Mouse (Mus musculus) ovary, adult 18-20 months (tissue): ENCODE measurements around the gene Dgkh.
A peak's percentile ranks its signal among the peaks of the same experiment; 100 is the strongest.

Experiments
- DNase-seq: peaks from one replicate; pipeline ENCODE4 v3.0.0; 2022; ENCODE audit warnings: low spot score, mixed read lengths

Gene Dgkh

DNA sequence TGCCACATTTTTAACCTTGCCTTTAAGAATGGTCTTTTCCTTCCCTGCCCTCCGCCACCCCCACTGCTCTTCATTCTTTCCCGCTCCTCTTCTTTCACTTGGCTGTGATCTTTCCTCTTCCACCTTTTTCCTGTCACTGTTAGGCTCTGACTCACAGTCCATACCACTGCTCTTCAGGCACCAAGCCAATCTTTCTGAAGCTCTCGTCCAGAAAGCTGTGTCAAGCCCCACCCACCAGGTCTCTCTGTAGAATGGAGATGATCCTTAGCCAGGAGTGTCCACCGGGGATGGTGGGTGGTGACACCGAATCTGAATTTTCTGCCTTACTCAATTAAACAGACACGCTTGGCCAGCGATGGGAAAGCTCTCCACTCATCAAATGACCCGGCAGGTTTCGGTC is 58.0 kb downstream of the Dgkh start:
- DNase-seq = no peak

DNA sequence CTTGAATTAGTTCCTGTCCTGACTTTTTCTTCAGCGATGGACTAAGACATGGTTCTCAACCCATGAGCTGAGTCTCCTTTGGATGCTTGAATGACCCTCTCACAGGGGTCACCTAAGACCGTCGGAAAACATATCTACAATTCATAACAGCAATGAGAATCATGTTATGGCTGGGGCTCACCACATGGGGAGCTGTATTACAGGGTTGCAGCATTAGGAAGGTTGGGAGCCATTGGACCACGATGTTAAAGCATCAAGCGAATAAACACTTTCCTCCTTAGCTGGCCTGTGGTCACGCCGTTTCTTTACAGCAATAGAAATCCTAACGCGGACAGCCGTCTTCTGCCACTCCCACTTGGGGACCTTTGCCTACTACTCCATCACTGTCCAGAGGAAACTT is 62.6 kb downstream of the Dgkh start:
- no peak for DNase-seq

DNA sequence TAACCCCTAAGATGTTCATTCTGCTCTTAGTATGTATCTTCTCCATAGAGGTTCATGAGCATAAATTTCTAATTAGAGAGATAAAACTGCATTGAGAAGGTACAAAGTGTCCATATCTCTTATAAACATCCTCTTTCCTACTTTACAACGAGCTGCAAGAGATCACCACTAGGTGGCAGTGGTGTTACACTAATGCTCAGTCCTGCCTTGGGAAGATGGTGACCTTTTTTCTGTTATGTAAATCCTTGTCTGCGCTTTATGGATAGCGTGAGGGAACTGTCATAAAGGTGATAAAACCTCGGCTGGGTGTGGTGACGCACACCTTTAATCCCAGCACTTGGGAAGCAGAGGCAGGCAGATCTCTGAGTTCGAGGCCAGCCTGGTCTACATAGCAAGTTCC is 64.3 kb downstream of the Dgkh start:
- DNase-seq = peak; percentile 33

DNA sequence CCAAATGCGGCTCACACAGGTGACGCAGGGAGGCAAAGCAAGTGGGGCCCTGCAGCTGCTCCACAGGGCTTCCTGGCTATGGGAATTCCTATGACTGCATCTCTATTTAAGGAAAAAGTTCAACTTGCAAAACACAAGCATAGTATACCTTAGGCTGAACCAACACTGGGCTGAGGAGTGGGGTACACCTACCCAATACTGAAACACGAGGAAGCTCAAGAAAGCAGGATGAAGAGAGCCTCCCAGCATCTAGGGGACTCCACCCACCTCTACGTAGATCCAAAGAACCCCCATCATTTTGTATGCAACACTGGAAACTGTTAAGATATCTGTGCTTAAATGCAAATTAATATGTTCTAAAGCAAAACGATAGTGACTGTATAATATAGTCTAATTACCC is 64.8 kb downstream of the Dgkh start:
- DNase-seq = no peak

DNA sequence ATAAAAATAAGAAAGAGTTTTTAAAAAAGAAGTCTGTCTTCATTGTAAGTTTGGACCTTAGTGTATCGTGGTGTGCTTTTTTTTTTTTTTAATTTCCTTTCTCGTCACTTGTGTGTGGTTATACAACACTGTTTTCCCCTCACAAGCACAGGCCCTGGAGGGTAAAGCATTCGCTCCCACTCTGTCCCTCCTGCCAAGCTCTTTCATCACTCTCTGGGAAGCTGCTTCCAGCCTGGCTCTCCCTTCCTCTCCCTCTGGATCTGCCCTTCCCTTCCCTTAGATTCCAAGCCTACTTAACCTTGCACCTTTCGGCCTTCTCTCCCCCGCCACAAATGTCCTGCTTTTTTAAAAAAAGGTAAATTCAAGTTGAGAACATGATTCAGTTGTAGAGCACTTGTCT is 69.9 kb downstream of the Dgkh start:
- no peak for DNase-seq

DNA sequence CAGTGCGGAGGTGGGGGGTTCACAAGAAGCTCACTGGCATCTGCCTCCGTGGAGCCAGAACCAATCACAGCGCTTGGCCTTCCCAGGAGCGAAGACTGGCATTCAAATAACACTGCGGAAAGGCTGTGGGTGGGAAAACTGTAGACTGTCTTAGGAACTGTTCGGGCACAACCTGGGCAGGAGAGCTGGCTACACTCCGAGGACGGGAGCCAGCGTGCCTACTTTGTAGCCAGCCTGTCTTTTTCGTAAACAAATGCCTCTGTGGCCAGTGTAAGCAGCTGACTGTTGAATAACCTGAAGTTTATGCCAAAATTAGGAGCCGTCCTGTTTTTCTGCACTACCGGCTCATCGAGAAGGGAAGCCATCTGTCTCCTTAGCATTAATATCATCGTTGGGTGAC is 71.1 kb downstream of the Dgkh start:
- DNase-seq = no peak

DNA sequence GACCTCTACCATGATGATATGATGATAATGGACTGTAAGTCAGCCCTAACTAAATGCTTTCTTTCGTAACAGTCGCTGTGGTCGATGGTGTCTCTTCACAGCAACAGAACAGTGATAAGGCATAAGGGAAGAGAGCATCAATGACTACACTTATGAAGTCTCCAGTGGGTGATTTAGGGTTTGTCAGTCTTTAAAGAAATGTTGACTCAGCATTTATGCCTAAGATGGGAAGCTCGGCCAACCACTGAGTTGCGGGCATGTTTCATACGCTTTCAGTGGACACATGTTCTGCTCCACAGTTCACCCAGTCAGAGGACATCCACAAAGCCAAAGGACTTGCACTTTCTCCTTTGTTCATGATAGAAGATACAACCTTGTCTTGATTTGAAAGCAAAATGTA is 73.9 kb downstream of the Dgkh start:
- no peak for DNase-seq

DNA sequence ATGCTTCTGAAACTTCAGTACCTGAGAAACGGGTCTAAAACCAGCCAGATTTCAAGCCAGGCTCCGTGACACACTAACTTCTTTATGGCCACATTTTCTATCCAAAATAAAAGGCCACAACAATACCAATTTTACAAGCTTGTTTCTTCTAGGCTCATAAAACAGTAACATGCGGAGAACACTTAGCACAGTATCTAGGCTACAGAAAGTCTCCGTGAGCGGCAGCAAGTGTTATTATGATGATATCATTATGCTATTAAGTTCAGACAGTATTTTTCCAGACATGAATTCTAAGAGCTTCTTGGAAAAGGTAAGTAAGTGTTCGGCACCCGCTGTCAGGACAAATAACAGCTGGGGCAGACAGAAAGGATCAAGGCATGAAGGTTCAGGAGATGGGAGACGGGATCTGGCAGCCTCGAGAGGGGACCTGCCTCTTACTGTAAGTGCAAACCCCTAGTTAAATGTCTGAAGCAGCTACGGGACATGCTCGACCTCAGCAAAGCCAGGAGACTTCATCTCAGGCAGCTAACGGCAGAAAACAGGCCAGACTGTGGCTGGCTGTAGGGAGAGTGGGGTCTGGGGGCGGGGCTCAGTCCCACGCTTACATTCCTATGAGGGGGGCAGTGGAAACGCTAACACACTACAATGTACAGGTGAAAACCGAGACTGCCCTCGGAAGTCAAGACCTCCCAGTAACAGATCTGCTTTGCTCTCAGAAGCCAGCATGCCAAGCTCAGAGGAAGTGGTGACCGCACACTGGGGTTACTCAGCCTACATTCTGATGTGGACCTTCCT is 75.5 kb downstream of the Dgkh start:
- DNase-seq = no peak

DNA sequence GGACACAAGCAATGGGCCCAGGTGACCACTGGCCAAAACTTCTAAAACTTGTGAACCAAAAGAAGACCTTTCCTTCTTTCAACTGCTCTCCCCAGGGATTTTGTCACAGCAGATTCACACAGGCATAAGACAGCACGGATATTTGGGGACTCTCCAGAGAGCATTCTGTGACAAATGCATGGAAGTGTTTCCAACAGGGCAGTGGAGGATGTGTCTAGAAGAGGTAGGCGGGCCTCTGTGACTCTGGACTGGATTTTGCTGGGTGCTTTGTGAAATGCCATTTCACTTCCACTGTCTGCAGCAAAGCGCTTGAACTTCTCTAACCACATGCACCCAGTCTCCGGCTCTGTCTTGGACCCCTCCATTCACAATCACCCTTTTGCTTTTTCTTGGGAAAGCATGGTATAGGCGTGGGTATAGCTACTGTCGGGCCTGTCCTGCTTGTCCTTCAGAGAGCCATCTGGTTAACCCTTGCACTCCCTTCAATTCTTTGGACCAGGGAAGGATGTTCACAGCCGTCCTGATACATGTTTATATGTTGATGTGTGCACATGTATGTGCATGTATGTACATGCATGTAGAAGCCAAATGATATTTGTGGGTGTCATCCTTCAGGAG is 77.5 kb downstream of the Dgkh start:
- DNase-seq = no peak

DNA sequence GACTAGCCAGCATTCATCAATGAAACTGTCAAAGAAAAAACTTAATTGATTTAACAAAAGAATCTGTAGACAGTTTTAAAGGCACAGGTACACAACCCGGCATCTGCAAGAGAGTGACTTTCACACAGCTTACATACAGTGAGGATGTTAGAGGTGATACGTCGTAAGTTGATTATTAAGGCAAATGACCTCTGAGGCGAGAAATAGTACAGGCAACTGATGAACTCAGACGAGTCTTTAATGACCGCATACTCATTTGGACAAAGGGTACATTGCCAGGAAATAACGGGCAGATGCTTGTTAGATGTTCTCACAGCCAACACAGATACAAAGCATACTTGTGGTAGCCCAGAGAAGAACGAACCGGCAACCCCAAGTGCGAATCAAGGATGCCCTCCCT is 78.4 kb downstream of the Dgkh start:
- no peak for DNase-seq

DNA sequence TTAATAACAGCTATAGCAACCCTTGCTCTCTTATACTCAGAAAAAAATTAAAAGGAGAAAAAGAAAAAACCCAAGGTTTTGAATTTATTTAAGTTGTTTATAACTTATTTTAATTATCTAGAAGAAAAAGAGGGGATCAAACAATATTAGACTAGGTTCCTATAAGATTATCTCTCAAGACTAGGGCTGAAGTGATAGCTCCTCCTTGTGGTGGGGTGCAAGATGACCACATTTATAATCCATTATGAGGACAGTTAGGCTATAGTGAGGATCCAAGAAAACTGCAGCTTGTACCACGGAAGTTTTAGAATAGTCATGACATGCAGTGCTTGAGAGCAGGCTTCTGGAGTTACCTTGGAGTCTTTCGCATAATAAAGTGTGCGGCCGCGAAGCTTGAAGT is 79.2 kb downstream of the Dgkh start:
- no peak for DNase-seq

DNA sequence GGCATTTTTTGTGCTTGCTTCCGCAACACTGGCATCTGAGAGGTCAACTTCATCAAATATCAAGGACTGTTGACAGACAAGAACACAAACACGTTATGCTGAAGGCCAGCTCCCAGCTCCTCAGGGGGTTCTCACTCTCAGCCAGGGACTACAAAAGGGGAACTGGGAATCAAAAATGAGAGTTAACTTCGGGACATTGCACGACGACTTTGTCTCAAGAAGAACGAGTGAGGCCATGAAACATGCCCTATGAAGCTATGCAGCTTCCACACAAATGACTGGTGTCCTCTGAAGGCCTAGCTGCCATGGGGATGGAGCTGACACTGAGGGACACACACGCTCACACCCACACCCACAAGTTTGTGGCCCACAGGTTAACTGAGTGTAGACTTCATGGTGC is 80.9 kb downstream of the Dgkh start:
- DNase-seq = no peak

DNA sequence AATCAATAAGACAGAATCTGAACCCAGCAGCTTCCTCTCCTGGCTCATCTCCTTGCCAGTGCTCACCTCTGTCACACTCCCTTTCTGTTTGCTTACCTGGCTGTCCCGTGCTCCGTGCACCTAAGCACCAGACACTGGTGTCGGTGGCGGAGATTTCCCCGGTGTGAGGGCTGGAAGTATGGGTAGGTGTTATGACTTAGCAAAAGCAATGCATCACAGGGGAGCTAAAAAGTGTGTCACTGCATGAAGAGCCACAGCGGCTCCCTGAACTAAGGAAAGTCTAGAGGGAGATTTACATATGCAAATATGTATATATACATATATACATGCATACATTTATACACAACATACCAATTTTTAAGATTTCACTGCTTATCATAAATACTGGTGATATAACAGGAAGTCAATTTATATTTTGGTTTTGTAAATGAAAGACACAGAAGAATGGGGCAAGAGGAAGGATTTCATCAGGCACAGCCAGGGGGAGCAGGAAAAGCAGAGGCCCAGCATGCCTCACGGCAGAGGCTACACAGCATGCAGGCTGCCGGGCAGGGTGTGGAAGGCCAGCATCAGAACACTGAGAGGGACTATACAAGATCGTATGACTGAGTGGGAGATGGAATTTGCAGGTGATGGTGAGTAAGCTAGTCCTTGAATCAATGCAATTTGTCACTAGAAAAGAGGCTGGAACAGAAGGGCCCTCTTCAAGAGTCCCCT is 82.0 kb downstream of the Dgkh start:
- DNase-seq = no peak

DNA sequence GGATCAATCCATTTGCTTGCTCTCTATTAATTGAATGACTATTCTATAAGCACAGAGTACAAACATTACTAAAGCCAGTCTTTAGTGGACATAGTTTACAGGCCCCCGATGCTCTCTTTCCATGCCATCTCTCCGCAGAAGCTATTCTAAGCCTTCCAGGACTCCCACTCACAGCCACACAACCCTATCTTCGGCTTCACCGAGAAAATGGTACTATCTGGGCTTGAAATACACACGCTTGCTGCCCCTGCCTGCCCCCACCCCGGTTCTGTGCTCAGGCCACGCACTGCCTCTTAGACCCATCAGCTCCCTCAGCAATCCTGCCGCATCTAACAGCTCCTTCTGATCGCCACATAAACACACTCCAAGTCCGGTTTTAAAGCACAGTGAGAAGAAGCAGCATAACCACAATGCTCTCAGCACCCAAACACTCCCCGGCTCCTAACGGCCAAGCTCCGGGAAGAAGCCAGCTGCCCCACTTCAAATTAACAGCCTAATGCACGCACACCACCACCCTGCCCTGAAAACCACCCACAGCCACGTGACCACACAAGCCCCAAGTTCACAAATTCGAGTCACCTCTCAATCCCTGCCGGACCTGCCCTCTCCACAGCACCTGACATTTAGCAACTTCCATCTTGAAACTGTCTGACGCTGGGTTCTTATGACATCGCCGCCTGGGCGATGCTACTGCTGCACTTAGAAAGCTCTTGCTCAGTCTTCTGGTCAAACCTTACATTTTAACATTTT is 82.9 kb downstream of the Dgkh start:
- DNase-seq = no peak

DNA sequence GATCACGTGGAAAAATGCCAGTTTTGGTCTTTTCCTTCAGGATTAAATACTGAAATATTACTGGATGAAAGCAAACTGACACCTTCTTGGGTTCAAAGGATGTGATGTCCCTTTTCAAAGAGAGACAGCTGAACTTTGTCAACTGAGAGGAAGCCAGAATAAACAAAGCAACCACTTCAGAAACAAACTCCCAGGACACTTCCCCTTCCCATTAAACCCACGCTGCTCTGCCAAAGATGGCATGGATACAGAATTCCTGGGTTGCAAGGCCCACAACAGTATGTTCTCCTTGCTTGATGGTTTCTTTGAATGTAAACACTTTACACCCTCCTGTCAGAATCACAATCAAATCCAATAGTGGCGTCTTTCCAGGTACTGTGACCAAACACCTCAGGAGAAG is 87.0 kb downstream of the Dgkh start:
- DNase-seq = no peak

DNA sequence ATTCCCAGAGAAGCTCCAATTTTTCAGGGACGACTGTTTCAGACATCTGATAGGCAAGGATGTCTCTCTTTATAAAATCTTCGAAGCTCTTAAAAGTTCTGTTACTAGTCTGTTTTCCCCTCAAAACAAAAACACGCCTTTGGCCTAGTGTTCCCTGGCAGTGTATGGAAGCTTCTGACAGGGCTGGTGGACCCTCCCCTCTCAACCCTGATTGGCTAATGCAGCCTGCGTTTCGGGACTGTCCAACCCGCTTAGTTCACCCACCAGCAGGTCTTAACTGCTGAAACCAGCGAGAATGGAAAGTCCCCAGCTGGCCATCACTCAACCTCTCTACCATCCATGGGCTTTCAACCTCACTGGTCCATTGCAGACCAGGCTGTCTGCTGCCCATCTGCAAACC is 91.3 kb downstream of the Dgkh start:
- no peak for DNase-seq

DNA sequence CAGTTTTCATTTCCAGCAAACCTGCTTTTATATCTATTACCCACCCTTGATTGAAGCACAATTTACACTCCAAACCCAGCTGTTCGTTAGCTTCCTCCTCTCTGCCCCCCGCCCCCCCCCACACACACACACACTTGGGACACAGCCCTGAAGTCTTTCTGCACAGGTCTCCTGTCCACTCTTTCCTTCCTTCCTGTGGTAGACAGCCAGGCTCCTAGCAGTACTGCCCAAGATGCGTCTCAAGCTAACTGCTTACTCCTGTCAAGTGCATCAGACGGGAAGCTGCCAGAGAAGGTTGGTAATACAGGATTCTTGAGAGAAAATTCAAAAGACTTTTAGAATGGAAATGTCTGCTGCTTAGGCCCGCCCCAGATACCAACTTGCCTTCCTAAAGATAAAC is 92.9 kb downstream of the Dgkh start:
- no peak for DNase-seq

DNA sequence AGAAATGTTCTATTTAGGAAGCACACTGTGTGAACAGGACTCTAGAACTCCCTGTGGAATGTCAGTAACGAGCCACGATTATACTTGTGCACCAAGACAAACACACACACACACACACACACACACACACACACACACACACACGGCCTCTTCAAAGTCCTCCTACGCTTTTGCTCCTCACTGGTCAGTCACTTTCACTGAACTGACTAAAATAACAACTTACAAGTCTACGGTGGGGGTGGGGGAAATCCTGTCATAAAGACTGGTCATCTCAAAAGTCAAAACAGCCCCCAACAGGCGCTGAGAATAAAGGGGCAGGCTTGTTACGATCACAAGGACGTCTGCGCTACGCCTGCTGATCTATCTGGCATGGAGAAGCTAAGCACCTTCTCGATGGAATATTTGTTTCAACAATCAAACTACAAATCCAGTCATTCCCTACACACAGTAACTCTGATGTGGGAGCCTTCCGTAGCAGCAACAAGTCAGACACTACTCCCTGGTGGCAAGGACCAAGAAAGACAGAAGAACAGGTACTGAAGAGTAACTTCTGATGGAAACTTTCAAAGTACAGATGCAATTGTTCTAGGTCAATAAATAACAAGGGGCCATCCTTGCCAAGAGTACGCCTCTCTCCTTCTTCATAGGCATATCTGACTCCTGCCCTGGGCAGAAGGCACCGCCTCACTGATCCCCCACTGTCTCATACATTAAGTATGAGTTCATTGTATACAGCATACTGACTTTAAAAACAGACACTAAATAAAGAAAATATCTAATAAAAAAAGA is 96.8 kb downstream of the Dgkh start:
- no peak for DNase-seq

DNA sequence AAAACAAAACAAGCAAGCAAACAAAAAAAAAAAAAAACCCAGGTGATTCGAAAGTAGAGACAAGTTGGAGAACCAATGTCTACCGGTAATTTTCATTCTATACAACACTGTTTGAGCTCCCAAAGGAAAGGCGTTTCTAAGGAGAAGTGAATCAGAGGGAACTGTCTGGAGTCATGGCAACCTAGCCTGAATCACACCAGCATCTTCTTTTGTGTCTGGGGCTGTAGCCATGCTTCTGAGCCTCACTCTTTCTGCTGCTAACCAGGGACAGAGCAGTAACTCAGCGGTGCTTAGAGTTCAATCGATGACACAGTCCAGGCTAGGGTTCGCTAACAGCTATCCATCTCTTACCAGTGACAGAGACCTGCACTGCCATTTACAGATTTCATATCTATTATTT is 99.8 kb downstream of the Dgkh start:
- DNase-seq = no peak

DNA sequence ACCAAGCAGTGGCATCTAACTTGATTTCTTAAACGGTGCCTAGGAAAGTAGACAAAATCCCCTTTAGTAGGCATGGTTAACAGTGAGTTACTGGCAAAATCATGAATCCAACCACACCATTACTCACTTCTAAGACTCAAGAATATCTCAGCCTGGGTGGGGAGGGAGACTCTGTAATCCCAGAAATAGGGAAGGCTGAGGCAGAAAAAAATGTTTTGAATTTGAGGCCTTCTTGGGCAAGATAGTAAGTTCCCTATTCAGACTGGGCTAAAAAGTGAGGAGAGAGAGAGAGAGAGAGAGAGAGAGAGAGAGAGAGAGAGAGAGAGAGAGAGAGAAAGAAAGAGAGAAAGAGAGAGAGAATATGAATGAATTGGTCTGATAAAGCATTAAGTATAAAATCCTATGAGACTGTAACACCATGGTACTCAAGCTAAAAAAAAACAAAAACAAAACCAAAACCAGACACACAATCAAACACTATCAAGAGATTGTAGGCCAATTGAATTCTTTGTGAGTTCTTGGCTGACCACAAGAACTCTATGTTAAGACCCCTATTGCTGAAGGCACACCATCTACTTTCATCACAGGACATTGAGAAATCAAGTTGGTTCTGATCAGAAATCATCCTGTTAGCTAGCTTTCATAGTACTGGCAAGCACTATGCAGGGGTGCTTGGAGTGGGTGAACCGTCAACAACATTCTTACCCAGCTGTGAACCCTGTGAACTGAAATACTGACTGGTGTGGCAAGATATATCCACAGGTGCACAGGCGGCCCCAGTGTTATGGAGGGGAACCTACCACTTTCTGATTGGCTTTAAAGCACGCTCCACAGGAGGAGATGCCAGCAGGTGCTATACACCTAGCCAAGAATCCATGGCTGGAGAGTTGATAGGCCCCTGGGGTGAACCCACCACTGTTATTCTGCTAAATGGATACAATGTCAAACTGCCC is 101.4 kb downstream of the Dgkh start:
- no peak for DNase-seq
